Mouse (Mus musculus) urinary bladder, postnatal 36 days (tissue): ENCODE measurements around the gene Amhr2.

Experiments
- DNase-seq, 2 experiments: peaks; one replicate each; pipeline ENCODE4 v3.0.0; 2022; ENCODE audit warnings: low spot score in 2 of 2, mixed read lengths in 1 of 2

Amhr2 gene

GRCm38 (mm10) chr15:102470605-102471294 lies 25.6 kb downstream of the Amhr2 start:
- DNase-seq, result peak; percentile 70 to 74

- DNase-seq, result no peak
These were observed 26.1 kb downstream of the Amhr2 start for GRCm38 (mm10) chr15:102471295-102471645.

- no peak for DNase-seq
These were observed 26.6 kb downstream of the Amhr2 start for GRCm38 (mm10) chr15:102471727-102472126.

GRCm38 (mm10) chr15:102473246-102473645 lies 28.1 kb downstream of the Amhr2 start:
- DNase-seq, result no peak

GRCm38 (mm10) chr15:102474520-102474919 lies 29.4 kb downstream of the Amhr2 start:
- DNase-seq, result no peak

- no peak for DNase-seq
These were observed 38.0 kb downstream of the Amhr2 start for GRCm38 (mm10) chr15:102483136-102483535.

- DNase-seq, result no peak
These were observed 40.7 kb downstream of the Amhr2 start for GRCm38 (mm10) chr15:102485853-102486252.

- DNase-seq, result no peak
These were observed 42.5 kb downstream of the Amhr2 start for GRCm38 (mm10) chr15:102487664-102488063.

GRCm38 (mm10) chr15:102498322-102498721 lies 53.2 kb downstream of the Amhr2 start:
- no peak for DNase-seq

- no peak for DNase-seq
These were observed 54.2 kb downstream of the Amhr2 start for GRCm38 (mm10) chr15:102499370-102499769.

- no peak for DNase-seq
These were observed 54.7 kb downstream of the Amhr2 start for GRCm38 (mm10) chr15:102499851-102500250.

- DNase-seq, result no peak
These were observed 55.3 kb downstream of the Amhr2 start for GRCm38 (mm10) chr15:102500479-102500878.

- DNase-seq, result no peak
These were observed 56.1 kb downstream of the Amhr2 start for GRCm38 (mm10) chr15:102501084-102501814.

- DNase-seq, result no peak
These were observed 57.2 kb downstream of the Amhr2 start for GRCm38 (mm10) chr15:102502254-102502840.

- DNase-seq, result no peak
These were observed 58.3 kb downstream of the Amhr2 start, which contains the start of gene Gm10337 for GRCm38 (mm10) chr15:102503447-102503846. TSS of gene Gm10337 (plus strand) at chr15:102503722.
